Mouse (Mus musculus): ENCODE measurements at regions not wholly inside any gene's neighbourhood (a gene's known extent, or its start where the extent isn't known, plus 50 kb on each side); places are given as distances from the start of the nearest gene placed in this dataset.
A peak's percentile ranks its signal among the peaks of the same experiment; 100 is the strongest.

DNA sequence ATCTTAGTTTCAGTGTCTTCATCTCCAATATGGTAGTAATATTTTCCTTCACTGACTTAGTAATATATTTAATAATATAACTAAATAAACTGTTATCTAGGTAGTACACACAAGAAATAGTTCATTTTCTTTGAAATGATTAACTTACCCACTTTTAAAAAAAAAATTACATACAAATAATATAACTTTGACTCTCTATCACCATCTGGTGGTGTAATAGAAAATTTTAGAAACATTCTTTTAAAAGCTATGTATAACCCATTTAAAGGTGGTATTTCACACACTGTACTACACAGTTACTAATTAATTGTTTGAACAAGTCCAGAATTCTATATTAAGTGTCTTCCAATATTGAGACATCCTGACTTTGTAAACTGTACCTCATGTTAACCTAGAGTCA, 53.9 kb upstream of the Olfr266 start:
- Histone ChIP-seq H3K9me3 (no peaks in the 10 kb centered on the region), H3K27ac (replicated peaks) (no peak overlapping the region), H3K4me2 (no peak overlapping the region), H3K4me3 (no peak overlapping the region), H3K27me3 (no peaks in the 10 kb centered on the region), H3K9ac (no peak overlapping the region), H3K4me1 (replicated peaks) (no peaks in the 10 kb centered on the region), H3K36me3 (no peaks in the 10 kb centered on the region)
- no peak for ATAC-seq (ENCODE audit: low read depth)

DNA sequence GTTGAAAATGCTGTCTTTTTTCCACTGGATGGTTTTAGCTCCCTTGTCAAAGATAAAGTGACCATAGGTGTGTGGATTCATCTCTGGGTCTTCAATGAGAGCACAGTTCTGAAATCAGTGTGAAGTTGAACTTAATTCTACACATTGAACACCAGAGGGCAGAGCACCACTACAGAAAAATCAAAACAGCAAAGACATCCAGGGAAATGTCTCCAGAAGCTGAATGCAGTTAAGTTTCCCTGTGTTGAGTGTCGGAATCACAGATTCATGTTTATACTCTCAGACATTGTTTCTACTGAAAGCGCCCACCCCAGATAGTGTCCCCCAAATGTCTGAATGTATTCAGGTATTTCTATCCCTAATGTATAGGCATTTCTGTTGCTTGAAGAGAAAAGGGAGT, 77.1 kb upstream of the Olfr266 start:
- ATAC-seq (ENCODE audit: low read depth): no peak; the same call in 1 of the 2 replicates
- no peak overlapping the region for H3K4me2 ChIP-seq
- H3K4me3 ChIP-seq: no peak overlapping the region
- H3K4me1 ChIP-seq (replicated peaks): no peaks in the 10 kb centered on the region
- no peak overlapping the region for H3K9ac ChIP-seq
- WGBS: 55% methylated on average over 2 of the region's 2 CpGs
- no peaks in the 10 kb centered on the region for H3K27me3 ChIP-seq
- no peaks in the 10 kb centered on the region for H3K36me3 ChIP-seq
- H3K9me3 ChIP-seq: no peaks in the 10 kb centered on the region
- H3K27ac ChIP-seq (replicated peaks): no peak overlapping the region

DNA sequence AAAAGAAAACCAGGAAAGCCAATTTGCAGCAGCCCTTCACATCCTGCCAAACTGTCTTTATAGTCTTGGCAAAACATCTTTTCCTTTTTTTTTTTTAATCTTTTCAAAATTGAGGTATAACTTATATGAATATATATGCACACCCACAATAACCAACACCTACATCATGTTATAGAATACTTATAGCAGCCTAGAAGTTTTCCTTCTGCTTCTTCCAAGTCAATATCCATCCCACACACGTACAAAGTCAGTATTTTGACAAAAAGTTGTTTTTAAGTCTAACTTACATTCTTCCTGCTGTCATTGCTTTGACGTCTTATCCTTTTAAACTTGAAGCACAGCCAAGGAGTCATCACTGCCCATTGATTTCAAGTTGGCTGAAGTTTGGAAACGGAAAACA, 80.6 kb upstream of the Olfr266 start:
- no peaks in the 10 kb centered on the region for H3K9me3 ChIP-seq
- H3K4me2 ChIP-seq: no peak overlapping the region
- WGBS: 86% methylated on average over 3 of the region's 3 CpGs
- no peaks in the 10 kb centered on the region for H3K27me3 ChIP-seq
- H3K9ac ChIP-seq: no peak overlapping the region
- no peak overlapping the region for H3K4me3 ChIP-seq
- no peak overlapping the region for H3K27ac ChIP-seq (replicated peaks)
- no peaks in the 10 kb centered on the region for H3K36me3 ChIP-seq
- H3K4me1 ChIP-seq (replicated peaks): no peaks in the 10 kb centered on the region
- no peak for ATAC-seq (ENCODE audit: low read depth)

DNA sequence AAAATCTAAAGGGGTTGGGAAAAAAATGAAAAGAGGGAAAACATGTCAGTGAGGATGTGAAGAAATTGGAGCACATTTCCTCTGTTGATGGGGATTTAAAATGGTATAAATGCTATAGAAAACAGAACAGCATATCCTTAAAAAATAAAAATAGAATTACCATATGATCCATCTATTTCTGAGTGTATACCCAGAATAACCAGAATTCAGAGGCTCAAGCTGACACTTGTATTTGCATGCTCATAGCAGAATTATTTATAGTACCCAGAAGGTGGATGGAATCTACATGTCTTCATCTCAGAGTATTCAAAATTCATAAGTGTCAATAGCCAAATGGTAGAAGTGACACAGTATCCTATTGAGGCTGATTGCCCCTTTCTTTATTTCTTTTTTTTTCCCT, 99.9 kb upstream of the Kcna3 start:
- H3K4me1 ChIP-seq (replicated peaks): no peaks in the 10 kb centered on the region
- no peak for ATAC-seq (ENCODE audit: low read depth)
- H3K9ac ChIP-seq: no peak overlapping the region
- no peak overlapping the region for H3K27ac ChIP-seq (replicated peaks)
- no peak overlapping the region for H3K4me2 ChIP-seq
- H3K36me3 ChIP-seq: no peaks in the 10 kb centered on the region
- H3K9me3 ChIP-seq: peaks cover 20% of the 10 kb centered on the region
- no peak overlapping the region for H3K4me3 ChIP-seq
- no peaks in the 10 kb centered on the region for H3K27me3 ChIP-seq

DNA sequence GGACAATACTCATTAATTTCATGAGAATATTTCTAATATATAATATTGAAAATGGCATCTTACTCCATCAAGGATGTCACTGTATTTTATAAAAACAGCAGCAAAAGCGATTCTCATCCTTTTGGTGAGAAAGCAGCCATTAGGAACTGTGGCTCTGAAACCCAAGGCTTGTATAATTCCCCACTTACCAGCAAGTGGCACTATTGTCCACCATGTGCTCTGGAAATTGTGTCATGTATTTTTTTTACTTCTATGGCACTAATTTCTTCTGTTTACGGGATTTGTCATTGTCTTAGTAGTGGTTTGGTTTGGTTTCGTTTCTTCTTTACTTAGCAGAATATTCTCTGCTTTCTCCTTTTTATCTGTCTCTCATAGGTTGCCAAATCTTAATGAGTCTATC, 95.9 kb upstream of the Kcna3 start:
- 78% methylated on average over 3 of the region's 3 CpGs for WGBS
- Histone ChIP-seq H3K9ac (no peak overlapping the region), H3K27me3 (no peaks in the 10 kb centered on the region), H3K27ac (replicated peaks) (no peak overlapping the region), H3K36me3 (no peaks in the 10 kb centered on the region), H3K4me2 (no peak overlapping the region), H3K4me3 (no peak overlapping the region), H3K4me1 (replicated peaks) (no peaks in the 10 kb centered on the region), H3K9me3 (peaks cover 7% of the 10 kb centered on the region; the same call in 1 of the 2 replicates)
- no peak for ATAC-seq (ENCODE audit: low read depth)

DNA sequence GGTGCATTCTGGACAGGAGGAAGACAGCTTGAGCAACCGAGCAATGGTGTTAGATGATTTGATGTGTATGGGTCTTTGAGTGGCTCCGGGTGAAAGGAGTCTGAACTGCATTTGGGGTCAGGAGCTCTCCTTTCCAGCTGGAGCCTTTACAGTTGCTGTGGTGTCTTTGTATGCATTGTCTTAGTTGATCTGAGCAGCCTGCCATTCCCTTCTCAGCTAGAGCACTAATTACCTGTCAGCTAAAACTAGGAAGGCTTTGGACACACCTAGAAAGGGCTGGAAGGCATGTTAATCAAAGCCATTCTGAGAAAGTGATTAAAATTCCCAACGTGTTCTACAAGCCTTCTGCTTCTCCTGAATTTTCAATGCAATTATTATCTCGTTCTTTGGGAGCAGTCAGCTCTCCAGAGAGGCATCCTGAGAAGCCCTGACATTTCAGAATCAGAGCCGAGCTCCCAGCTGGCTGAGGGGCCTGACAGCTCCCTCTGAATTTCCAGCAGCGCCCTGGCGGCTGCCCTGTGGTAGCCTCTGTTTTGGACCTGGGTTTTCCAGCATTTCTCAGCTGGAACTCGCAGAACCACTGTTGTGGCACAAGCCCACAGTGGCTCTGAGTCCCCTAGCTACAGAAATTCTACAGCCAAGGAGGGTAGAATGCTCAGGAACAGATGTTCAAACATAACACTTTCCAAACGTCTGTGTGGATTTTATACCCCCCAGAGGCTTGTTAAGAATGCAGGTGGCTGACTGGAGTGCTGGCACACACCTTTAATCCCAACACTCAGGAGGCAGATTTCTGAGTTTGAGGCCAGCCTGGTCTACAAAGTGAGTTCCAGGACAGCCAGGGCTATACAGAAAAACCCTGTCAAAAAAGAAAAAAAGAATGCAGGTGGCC, 80.2 kb upstream of the Kcna3 start:
- Histone ChIP-seq H3K9ac (0 out of 2 replicates have a peak overlapping the region, but pooled peaks have one; percentile 17), H3K4me1 (replicated peaks) (peaks cover 10% of the 10 kb centered on the region; the same call in 1 of the 2 replicates), H3K27me3 (no peaks in the 10 kb centered on the region), H3K9me3 (no peaks in the 10 kb centered on the region), H3K4me2 (no peak overlapping the region), H3K36me3 (no peaks in the 10 kb centered on the region), H3K4me3 (no peak overlapping the region), H3K27ac (replicated peaks) (no peak overlapping the region; the same call in 1 of the 2 replicates)
- 19% methylated on average over 9 of the region's 9 CpGs for WGBS
- no peak for ATAC-seq (ENCODE audit: low read depth)

DNA sequence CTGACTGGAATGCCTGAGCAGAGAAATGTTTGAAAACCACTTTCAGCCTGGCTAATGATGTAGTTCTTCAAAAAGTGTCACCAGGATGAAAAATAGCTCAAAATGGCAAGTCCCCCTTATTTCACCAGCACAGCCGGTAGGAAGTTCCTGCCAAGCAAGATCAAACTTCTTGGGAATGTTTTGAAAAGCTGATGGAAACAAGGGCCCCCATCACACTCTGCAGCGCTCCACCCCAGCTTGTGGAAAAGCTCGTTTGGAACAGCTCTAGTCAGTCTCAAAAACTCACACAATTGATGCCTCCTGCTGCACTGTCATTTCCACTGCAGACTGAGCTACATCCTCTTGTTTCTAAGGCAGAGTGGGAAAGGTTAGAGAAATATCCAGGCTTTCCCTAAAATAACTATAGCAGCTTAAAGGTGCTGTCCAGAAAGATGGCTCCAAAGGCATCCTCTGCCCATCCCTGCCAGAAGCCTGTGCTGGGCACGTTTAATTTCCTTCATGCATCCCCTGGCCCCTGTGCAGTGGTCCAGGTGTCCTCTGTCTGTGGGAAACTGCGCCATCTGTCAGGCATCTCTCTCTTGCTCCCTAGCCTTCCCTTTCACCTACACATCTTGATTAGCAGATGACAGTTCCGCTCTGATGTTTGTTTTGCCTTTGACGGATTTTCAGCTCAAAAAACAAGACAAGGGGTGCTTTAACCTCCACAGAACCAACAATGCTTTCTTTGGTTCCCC, 78.6 kb upstream of the Kcna3 start:
- no peak overlapping the region for H3K4me3 ChIP-seq
- H3K27ac ChIP-seq (replicated peaks): no peak overlapping the region
- no peaks in the 10 kb centered on the region for H3K9me3 ChIP-seq
- WGBS: 54% methylated on average over 7 of the region's 7 CpGs
- H3K4me2 ChIP-seq: no peak overlapping the region
- peaks cover 10% of the 10 kb centered on the region; the same call in 1 of the 2 replicates for H3K4me1 ChIP-seq (replicated peaks)
- H3K36me3 ChIP-seq: no peaks in the 10 kb centered on the region
- H3K9ac ChIP-seq: no peak overlapping the region
- no peak for ATAC-seq (ENCODE audit: low read depth)
- H3K27me3 ChIP-seq: no peaks in the 10 kb centered on the region

DNA sequence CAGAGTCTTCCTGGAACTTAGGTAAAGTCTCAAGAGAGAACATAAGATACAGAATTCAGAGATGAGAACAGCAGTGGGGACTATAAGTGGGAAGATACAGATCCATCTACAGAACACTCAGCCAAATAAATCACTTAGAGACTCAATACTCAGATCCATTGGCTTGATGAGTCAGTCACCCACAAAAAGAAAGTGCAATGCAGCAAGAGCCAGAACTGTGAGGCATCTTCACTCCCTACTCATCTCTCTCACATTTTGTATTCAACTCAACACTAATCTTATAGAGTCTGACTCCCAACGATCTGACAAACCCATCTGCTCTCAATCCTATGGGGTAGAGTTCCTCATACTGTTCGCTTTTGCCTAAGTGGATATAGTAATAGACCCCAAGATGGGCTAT, 77.8 kb upstream of the Kcna3 start:
- WGBS: 78% methylated on average over 2 of the region's 2 CpGs
- no peak overlapping the region for H3K4me3 ChIP-seq
- no peak overlapping the region for H3K4me2 ChIP-seq
- H3K27ac ChIP-seq (replicated peaks): no peak overlapping the region
- H3K9ac ChIP-seq: no peak overlapping the region
- H3K9me3 ChIP-seq: no peaks in the 10 kb centered on the region
- H3K4me1 ChIP-seq (replicated peaks): peaks cover 10% of the 10 kb centered on the region; the same call in 1 of the 2 replicates
- H3K27me3 ChIP-seq: no peaks in the 10 kb centered on the region
- H3K36me3 ChIP-seq: no peaks in the 10 kb centered on the region
- no peak for ATAC-seq (ENCODE audit: low read depth)

DNA sequence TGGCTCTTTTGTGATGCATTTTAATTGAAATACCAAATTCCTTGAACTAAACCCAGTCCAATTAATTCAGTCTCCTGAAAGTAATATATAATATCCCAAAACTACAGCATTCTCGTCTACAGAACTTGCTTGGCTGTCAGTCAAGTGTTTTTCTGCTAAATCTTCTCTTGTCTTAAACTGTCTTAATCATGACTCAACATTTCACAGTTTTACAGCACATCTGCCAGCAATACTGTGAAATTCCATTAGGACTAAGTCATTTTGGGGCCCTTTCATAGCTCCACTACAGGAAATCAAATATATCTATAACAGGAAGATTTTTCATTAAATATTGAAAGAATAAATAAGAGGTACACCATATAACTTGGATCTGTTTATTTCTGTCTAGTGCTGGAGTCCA, 75.4 kb upstream of the Kcna3 start:
- H3K9ac ChIP-seq: no peak overlapping the region
- H3K36me3 ChIP-seq: no peaks in the 10 kb centered on the region
- no peaks in the 10 kb centered on the region for H3K9me3 ChIP-seq
- no peak overlapping the region for H3K4me2 ChIP-seq
- H3K4me1 ChIP-seq (replicated peaks): peaks cover 5% of the 10 kb centered on the region; the same call in 1 of the 2 replicates
- ATAC-seq (ENCODE audit: low read depth): no peak
- no peak overlapping the region for H3K27ac ChIP-seq (replicated peaks)
- H3K27me3 ChIP-seq: no peaks in the 10 kb centered on the region
- 72% methylated on average over 1 of the region's 1 CpGs for WGBS
- H3K4me3 ChIP-seq: no peak overlapping the region

DNA sequence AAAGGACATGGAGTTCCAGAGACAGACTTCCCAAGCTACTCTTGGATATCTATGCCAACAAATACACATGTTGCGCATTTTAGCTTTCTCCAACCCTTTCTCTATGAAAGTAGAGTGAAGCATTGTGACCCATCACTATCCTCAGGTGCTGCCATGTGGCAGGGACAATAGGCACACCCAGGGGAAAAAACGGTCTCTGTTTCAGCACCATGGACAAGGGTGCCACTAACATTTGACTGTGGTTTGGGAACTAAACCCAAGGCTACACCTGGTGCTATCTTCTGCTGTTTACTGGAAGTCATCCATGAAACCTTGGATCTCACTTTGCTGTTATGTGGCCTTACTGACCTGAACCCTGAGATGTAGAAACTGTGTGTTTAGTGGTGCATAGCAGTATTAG, 73.5 kb upstream of the Kcna3 start:
- Histone ChIP-seq H3K9ac (no peak overlapping the region), H3K27ac (replicated peaks) (no peak overlapping the region), H3K27me3 (no peaks in the 10 kb centered on the region), H3K36me3 (no peaks in the 10 kb centered on the region), H3K9me3 (no peaks in the 10 kb centered on the region), H3K4me2 (no peak overlapping the region), H3K4me3 (no peak overlapping the region), H3K4me1 (replicated peaks) (no peaks in the 10 kb centered on the region)
- WGBS: 42% methylated on average over 2 of the region's 2 CpGs
- ATAC-seq (ENCODE audit: low read depth): no peak

DNA sequence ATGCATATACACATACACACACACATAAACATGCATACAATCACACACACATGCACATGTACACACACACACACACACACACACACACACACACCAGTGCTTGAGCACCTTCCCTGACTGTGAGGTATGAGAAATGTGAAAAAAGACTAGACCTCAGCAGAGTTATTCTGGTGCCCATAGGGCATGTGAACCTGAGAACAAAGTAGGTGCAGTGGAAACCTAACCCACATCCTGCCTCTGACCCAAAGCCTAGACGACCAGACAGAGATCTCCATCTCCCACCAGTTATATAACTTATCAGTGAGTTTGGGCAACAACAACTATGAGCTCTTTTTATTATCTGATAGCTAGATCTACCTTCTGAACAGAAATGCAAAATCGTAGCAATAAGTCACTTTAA, 69.8 kb upstream of the Kcna3 start:
- Histone ChIP-seq H3K27ac (replicated peaks) (no peak overlapping the region), H3K27me3 (no peaks in the 10 kb centered on the region), H3K4me3 (no peak overlapping the region), H3K4me2 (no peak overlapping the region), H3K4me1 (replicated peaks) (no peaks in the 10 kb centered on the region), H3K9me3 (no peaks in the 10 kb centered on the region), H3K36me3 (no peaks in the 10 kb centered on the region), H3K9ac (no peak overlapping the region)
- WGBS: 80% methylated on average over 2 of the region's 2 CpGs
- ATAC-seq (ENCODE audit: low read depth): no peak

DNA sequence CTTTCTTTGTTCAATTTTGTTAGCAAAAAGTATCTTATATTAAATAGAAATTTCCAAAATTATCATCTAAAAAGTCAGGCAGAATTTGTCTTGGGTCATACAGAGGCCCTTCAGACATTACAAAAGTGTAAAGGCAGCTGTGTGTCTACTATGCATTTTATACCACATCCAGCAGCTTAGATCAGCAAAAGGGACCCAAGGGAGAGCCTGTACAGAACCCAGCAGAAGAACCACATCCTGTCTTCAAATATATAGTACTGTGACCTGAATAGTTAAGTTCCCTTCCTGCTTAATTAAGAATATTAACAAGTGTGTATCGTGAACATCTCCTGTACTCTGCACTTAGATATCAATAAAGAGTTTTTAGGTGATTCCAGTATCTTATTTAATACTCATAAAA, 68.5 kb upstream of the Kcna3 start:
- WGBS: 89% methylated on average over 1 of the region's 1 CpGs

More for the DNA sequence above, 68.5 kb upstream of the Kcna3 start:
- no peaks in the 10 kb centered on the region for H3K27me3 ChIP-seq
- no peaks in the 10 kb centered on the region for H3K36me3 ChIP-seq
- H3K9ac ChIP-seq: no peak overlapping the region
- H3K4me2 ChIP-seq: no peak overlapping the region
- H3K4me1 ChIP-seq (replicated peaks): no peaks in the 10 kb centered on the region
- no peak overlapping the region for H3K27ac ChIP-seq (replicated peaks)
- H3K4me3 ChIP-seq: no peak overlapping the region
- H3K9me3 ChIP-seq: no peaks in the 10 kb centered on the region
- ATAC-seq (ENCODE audit: low read depth): no peak
